Mouse (Mus musculus): ENCODE measurements around the gene Slc7a9.
A peak's percentile ranks its signal among the peaks of the same experiment; 100 is the strongest.

Slc7a9 gene

GRCm38 (mm10) chr7:35447996-35448846 lies at the start of gene Slc7a9:
TSS of gene Slc7a9 (plus strand) at chr7:35448796.
- DNase-seq (ENCODE audit: low spot score): peak; percentile 2

- no peak for DNase-seq (ENCODE audit: low spot score)
Observed at GRCm38 (mm10) chr7:35401169-35401568, 47.4 kb upstream of the Slc7a9 start.

GRCm38 (mm10) chr7:35415226-35415625 lies 33.4 kb upstream of the Slc7a9 start:
- no peak for DNase-seq (ENCODE audit: low spot score)

GRCm38 (mm10) chr7:35415801-35416653 lies 32.6 kb upstream of the Slc7a9 start:
- no peak for DNase-seq (ENCODE audit: low spot score)

- DNase-seq (ENCODE audit: low spot score): no peak
Observed at GRCm38 (mm10) chr7:35416654-35416948, 32.0 kb upstream of the Slc7a9 start.

GRCm38 (mm10) chr7:35423071-35423470 lies 25.5 kb upstream of the Slc7a9 start:
- DNase-seq (ENCODE audit: low spot score): no peak

- DNase-seq (ENCODE audit: low spot score): no peak
Observed at GRCm38 (mm10) chr7:35428146-35428545, 20.4 kb upstream of the Slc7a9 start.

GRCm38 (mm10) chr7:35435266-35435665 lies 13.3 kb upstream of the Slc7a9 start:
- DNase-seq (ENCODE audit: low spot score): no peak

GRCm38 (mm10) chr7:35447501-35447900 lies 1.1 kb upstream of the Slc7a9 start:
- DNase-seq (ENCODE audit: low spot score): no peak

GRCm38 (mm10) chr7:35448867-35449266 lies 271 bp downstream of the Slc7a9 start:
- no peak for DNase-seq (ENCODE audit: low spot score)

GRCm38 (mm10) chr7:35456091-35456814 lies 7.7 kb downstream of the Slc7a9 start:
- no peak for DNase-seq (ENCODE audit: low spot score)

GRCm38 (mm10) chr7:35460971-35461370 lies 12.4 kb downstream of the Slc7a9 start:
- no peak for DNase-seq (ENCODE audit: low spot score)

GRCm38 (mm10) chr7:35465027-35465426 lies 16.4 kb downstream of the Slc7a9 start:
- DNase-seq (ENCODE audit: low spot score): no peak

- no peak for DNase-seq (ENCODE audit: low spot score)
Observed at GRCm38 (mm10) chr7:35467856-35468255, 19.3 kb downstream of the Slc7a9 start.

- DNase-seq (ENCODE audit: low spot score): no peak
Observed at GRCm38 (mm10) chr7:35470794-35471193, 22.2 kb downstream of the Slc7a9 start.

- no peak for DNase-seq (ENCODE audit: low spot score)
Observed at GRCm38 (mm10) chr7:35476457-35476856, 27.9 kb downstream of the Slc7a9 start.

- no peak for DNase-seq (ENCODE audit: low spot score)
Observed at GRCm38 (mm10) chr7:35485126-35485525, 36.5 kb downstream of the Slc7a9 start.

- no peak for DNase-seq (ENCODE audit: low spot score)
Observed at GRCm38 (mm10) chr7:35486553-35486952, 38.0 kb downstream of the Slc7a9 start.

- no peak for DNase-seq (ENCODE audit: low spot score)
Observed at GRCm38 (mm10) chr7:35490186-35490585, 41.6 kb downstream of the Slc7a9 start.

GRCm38 (mm10) chr7:35491005-35491404 lies 42.4 kb downstream of the Slc7a9 start:
- no peak for DNase-seq (ENCODE audit: low spot score)

GRCm38 (mm10) chr7:35497516-35497915 lies 48.9 kb downstream of the Slc7a9 start:
- DNase-seq (ENCODE audit: low spot score): no peak

- DNase-seq (ENCODE audit: low spot score): no peak
Observed at GRCm38 (mm10) chr7:35501995-35502394, 53.4 kb downstream of the Slc7a9 start.
